Mouse (Mus musculus): ENCODE measurements around the gene Smpdl3b. TPM values are rescaled to one million over a fixed set of nuclear protein-coding genes. Genes with fewer than 3 reads are reported as not detected.

Gene Smpdl3b
- polyA plus RNA-seq, 1 experiment from 2014 or later, result 5.0 TPM

- Histone ChIP-seq H3K27me3 (ENCODE audit: control insufficient read depth, insufficient read depth, low read length) (no peaks in the 10 kb centered on the region), H3K36me3 (ENCODE audit: control insufficient read depth, insufficient read depth, low read length) (no peaks in the 10 kb centered on the region), H3K4me1 (ENCODE audit: control insufficient read depth, insufficient read depth, low read length) (no peaks in the 10 kb centered on the region), H3K9me3 (ENCODE audit: control insufficient read depth, low read depth, low read length) (no peaks in the 10 kb centered on the region), H3K27ac (ENCODE audit: low read length) (no peak overlapping the region), H3K4me2 (replicated peaks; ENCODE audit: low read depth, low read length) (no peak overlapping the region), H3K9ac (replicated peaks; ENCODE audit: low read depth, low read length) (no peak overlapping the region), H3K4me3 (ENCODE audit: low read depth, low read length) (no peak overlapping the region)
- 79% methylated on average over 2 of the region's 2 CpGs for WGBS
- no peak for ATAC-seq (ENCODE audit: insufficient number of reproducible peaks, insufficient read depth, low FRiP score, low read depth)
Measured at GRCm38 (mm10) chr4:132735389-132735788, 21.7 kb downstream of the Smpdl3b start.

GRCm38 (mm10) chr4:132734766-132735165 lies 22.3 kb downstream of the Smpdl3b start:
- no peaks in the 10 kb centered on the region for H3K9me3 ChIP-seq (ENCODE audit: control insufficient read depth, low read depth, low read length)
- H3K27ac ChIP-seq (ENCODE audit: low read length), result no peak overlapping the region
- no peaks in the 10 kb centered on the region for H3K27me3 ChIP-seq (ENCODE audit: control insufficient read depth, insufficient read depth, low read length)
- no peak overlapping the region for H3K4me2 ChIP-seq (replicated peaks; ENCODE audit: low read depth, low read length)
- 90% methylated on average over 2 of the region's 2 CpGs for WGBS
- no peaks in the 10 kb centered on the region for H3K36me3 ChIP-seq (ENCODE audit: control insufficient read depth, insufficient read depth, low read length)
- no peak for ATAC-seq (ENCODE audit: insufficient number of reproducible peaks, insufficient read depth, low FRiP score, low read depth)
- no peaks in the 10 kb centered on the region for H3K4me1 ChIP-seq (ENCODE audit: control insufficient read depth, insufficient read depth, low read length)
- H3K4me3 ChIP-seq (ENCODE audit: low read depth, low read length), result no peak overlapping the region
- no peak overlapping the region for H3K9ac ChIP-seq (replicated peaks; ENCODE audit: low read depth, low read length)

- no peak overlapping the region; the same call in 1 of the 2 replicates for H3K4me2 ChIP-seq (replicated peaks; ENCODE audit: low read depth, low read length)
- no peak for ATAC-seq (ENCODE audit: insufficient number of reproducible peaks, insufficient read depth, low FRiP score, low read depth)
- H3K9me3 ChIP-seq (ENCODE audit: control insufficient read depth, low read depth, low read length), result no peaks in the 10 kb centered on the region
- H3K27me3 ChIP-seq (ENCODE audit: control insufficient read depth, insufficient read depth, low read length), result no peaks in the 10 kb centered on the region
- H3K4me1 ChIP-seq (ENCODE audit: control insufficient read depth, insufficient read depth, low read length), result no peaks in the 10 kb centered on the region
- no peaks in the 10 kb centered on the region for H3K36me3 ChIP-seq (ENCODE audit: control insufficient read depth, insufficient read depth, low read length)
- no peak overlapping the region for H3K9ac ChIP-seq (replicated peaks; ENCODE audit: low read depth, low read length)
- 92% methylated on average over 25 of the region's 25 CpGs for WGBS
- H3K27ac ChIP-seq (ENCODE audit: low read length), result no peak overlapping the region
- no peak overlapping the region for H3K4me3 ChIP-seq (ENCODE audit: low read depth, low read length)
Measured at GRCm38 (mm10) chr4:132733071-132733770, 23.8 kb downstream of the Smpdl3b start.

- H3K4me1 ChIP-seq (ENCODE audit: control insufficient read depth, insufficient read depth, low read length), result no peaks in the 10 kb centered on the region
- H3K9me3 ChIP-seq (ENCODE audit: control insufficient read depth, low read depth, low read length), result no peaks in the 10 kb centered on the region
- peak; percentile 93 for ATAC-seq (ENCODE audit: insufficient number of reproducible peaks, insufficient read depth, low FRiP score, low read depth)
- peak within 1 kb of the TSS; percentile 94 for H3K4me2 ChIP-seq (replicated peaks; ENCODE audit: low read depth, low read length)
- H3K4me3 ChIP-seq (ENCODE audit: low read depth, low read length), result peak within 1 kb of the TSS; percentile 52
- no peaks in the 10 kb centered on the region for H3K27me3 ChIP-seq (ENCODE audit: control insufficient read depth, insufficient read depth, low read length)
- H3K27ac ChIP-seq (ENCODE audit: low read length), result no peak within 1 kb of the TSS
- peak within 1 kb of the TSS; percentile 52 for H3K9ac ChIP-seq (replicated peaks; ENCODE audit: low read depth, low read length)
- WGBS, result 2% methylated on average over 33 of the region's 34 CpGs
- no peaks in the 10 kb centered on the region for H3K36me3 ChIP-seq (ENCODE audit: control insufficient read depth, insufficient read depth, low read length)
Measured at GRCm38 (mm10) chr4:132732148-132732684, 24.8 kb downstream of the Smpdl3b start, which contains the start of gene Xkr8. Gene Xkr8 (minus strand): TSS chr4:132732546.

GRCm38 (mm10) chr4:132731616-132732015 lies 25.4 kb downstream of the Smpdl3b start:
- Histone ChIP-seq H3K4me3 (ENCODE audit: low read depth, low read length) (peak overlapping the region; percentile 52), H3K4me2 (replicated peaks; ENCODE audit: low read depth, low read length) (peak overlapping the region; percentile 94), H3K9ac (replicated peaks; ENCODE audit: low read depth, low read length) (peak overlapping the region; percentile 52), H3K36me3 (ENCODE audit: control insufficient read depth, insufficient read depth, low read length) (no peaks in the 10 kb centered on the region), H3K27ac (ENCODE audit: low read length) (no peak overlapping the region), H3K4me1 (ENCODE audit: control insufficient read depth, insufficient read depth, low read length) (no peaks in the 10 kb centered on the region), H3K9me3 (ENCODE audit: control insufficient read depth, low read depth, low read length) (no peaks in the 10 kb centered on the region), H3K27me3 (ENCODE audit: control insufficient read depth, insufficient read depth, low read length) (no peaks in the 10 kb centered on the region)
- no peak for ATAC-seq (ENCODE audit: insufficient number of reproducible peaks, insufficient read depth, low FRiP score, low read depth)
- WGBS, result 46% methylated on average over 12 of the region's 12 CpGs

- WGBS, result 92% methylated on average over 8 of the region's 8 CpGs
- no peak overlapping the region for H3K9ac ChIP-seq (replicated peaks; ENCODE audit: low read depth, low read length)
- H3K4me3 ChIP-seq (ENCODE audit: low read depth, low read length), result no peak overlapping the region
- H3K9me3 ChIP-seq (ENCODE audit: control insufficient read depth, low read depth, low read length), result no peaks in the 10 kb centered on the region
- H3K27me3 ChIP-seq (ENCODE audit: control insufficient read depth, insufficient read depth, low read length), result no peaks in the 10 kb centered on the region
- H3K27ac ChIP-seq (ENCODE audit: low read length), result no peak overlapping the region
- ATAC-seq (ENCODE audit: insufficient number of reproducible peaks, insufficient read depth, low FRiP score, low read depth), result no peak
- H3K36me3 ChIP-seq (ENCODE audit: control insufficient read depth, insufficient read depth, low read length), result peaks cover 10% of the 10 kb centered on the region; the same call in 1 of the 2 replicates
- no peaks in the 10 kb centered on the region for H3K4me1 ChIP-seq (ENCODE audit: control insufficient read depth, insufficient read depth, low read length)
- H3K4me2 ChIP-seq (replicated peaks; ENCODE audit: low read depth, low read length), result no peak overlapping the region
Measured at GRCm38 (mm10) chr4:132728233-132728632, 28.8 kb downstream of the Smpdl3b start.

GRCm38 (mm10) chr4:132718251-132718650 lies 38.8 kb downstream of the Smpdl3b start:
- 95% methylated on average over 1 of the region's 1 CpGs for WGBS
- Histone ChIP-seq H3K9me3 (ENCODE audit: control insufficient read depth, low read depth, low read length) (no peaks in the 10 kb centered on the region), H3K4me2 (replicated peaks; ENCODE audit: low read depth, low read length) (no peak overlapping the region), H3K36me3 (ENCODE audit: control insufficient read depth, insufficient read depth, low read length) (peaks cover 38% of the 10 kb centered on the region; the same call in 1 of the 2 replicates), H3K4me1 (ENCODE audit: control insufficient read depth, insufficient read depth, low read length) (no peaks in the 10 kb centered on the region), H3K9ac (replicated peaks; ENCODE audit: low read depth, low read length) (no peak overlapping the region), H3K4me3 (ENCODE audit: low read depth, low read length) (no peak overlapping the region), H3K27me3 (ENCODE audit: control insufficient read depth, insufficient read depth, low read length) (no peaks in the 10 kb centered on the region), H3K27ac (ENCODE audit: low read length) (no peak overlapping the region)
- no peak for ATAC-seq (ENCODE audit: insufficient number of reproducible peaks, insufficient read depth, low FRiP score, low read depth)

- Histone ChIP-seq H3K4me3 (ENCODE audit: low read depth, low read length) (no peak overlapping the region), H3K9ac (replicated peaks; ENCODE audit: low read depth, low read length) (no peak overlapping the region), H3K27ac (ENCODE audit: low read length) (no peak overlapping the region), H3K4me2 (replicated peaks; ENCODE audit: low read depth, low read length) (no peak overlapping the region), H3K9me3 (ENCODE audit: control insufficient read depth, low read depth, low read length) (no peaks in the 10 kb centered on the region), H3K4me1 (ENCODE audit: control insufficient read depth, insufficient read depth, low read length) (no peaks in the 10 kb centered on the region), H3K36me3 (ENCODE audit: control insufficient read depth, insufficient read depth, low read length) (peaks cover 58% of the 10 kb centered on the region), H3K27me3 (ENCODE audit: control insufficient read depth, insufficient read depth, low read length) (no peaks in the 10 kb centered on the region)
- 94% methylated on average over 7 of the region's 7 CpGs for WGBS
- no peak for ATAC-seq (ENCODE audit: insufficient number of reproducible peaks, insufficient read depth, low FRiP score, low read depth)
Measured at GRCm38 (mm10) chr4:132713181-132713580, 43.9 kb downstream of the Smpdl3b start.

Data from stomach, embryonic 14.5 days (tissue).